Mouse (Mus musculus): Measurements from ENCODE around the gene Prkcz. TPM values are rescaled to one million over a fixed set of nuclear protein-coding genes. Genes with fewer than 3 reads are reported as not detected.

The Prkcz gene
- polyA plus RNA-seq (2017; shearing (Covaris generic)) = 29.2 TPM

GRCm38 (mm10) chr4:155361303-155361791 is at the start of gene Prkcz:
Prkcz (minus strand) TSS chr4:155361361.

GRCm38 (mm10) chr4:155409058-155409776 is 48.1 kb upstream of the Prkcz start, which contains the start of gene Cfap74:
Cfap74 (plus strand) TSS chr4:155409190.

GRCm38 (mm10) chr4:155397511-155398221 is 36.5 kb upstream of the Prkcz start, which contains the start of gene Gabrd:
Gabrd (minus strand) TSS chr4:155398112.

GRCm38 (mm10) chr4:155249648-155250351 is 111.4 kb downstream of the Prkcz start, which contains the start of gene Faap20:
Faap20 (plus strand) TSS chr4:155249802.

GRCm38 (mm10) chr4:155222552-155222840 is 138.7 kb downstream of the Prkcz start, which contains the start of gene Ski:
Ski (minus strand) TSS chr4:155222592.

Other genes with a start within 250 kb of the Prkcz start
- 181 TPM for gene Ski, start 138.8 kb downstream of the Prkcz start, polyA plus RNA-seq (2017; shearing (Covaris generic))
- gene Faap20, start 111.6 kb downstream of the Prkcz start, polyA plus RNA-seq (2017; shearing (Covaris generic)) = 69.6 TPM
- gene Gabrd, start 36.8 kb upstream of the Prkcz start, polyA plus RNA-seq (2017; shearing (Covaris generic)) = 0.37 TPM
- 4.7 TPM for gene Cfap74, start 47.8 kb upstream of the Prkcz start, polyA plus RNA-seq (2017; shearing (Covaris generic))
- not detected for gene Tmem52, start 107.8 kb upstream of the Prkcz start, polyA plus RNA-seq (2017; shearing (Covaris generic))
- 416 TPM for gene Gnb1, start 130.0 kb upstream of the Prkcz start, polyA plus RNA-seq (2017; shearing (Covaris generic))
- 101 TPM for gene Nadk, start 201.0 kb upstream of the Prkcz start, polyA plus RNA-seq (2017; shearing (Covaris generic))
- 25.7 TPM for gene Slc35e2, start 240.1 kb upstream of the Prkcz start, polyA plus RNA-seq (2017; shearing (Covaris generic))

Data from naive thymus-derived CD4-positive, alpha-beta T cell, adult 5 months (primary cell).